Mouse (Mus musculus) right cerebral cortex, postnatal 4 days (tissue): ENCODE results near the gene Spg20.

Experiments
- DNase-seq: peaks from one replicate; pipeline ENCODE4 v3.0.0-alpha.2; 2022

The Spg20 gene

DNA sequence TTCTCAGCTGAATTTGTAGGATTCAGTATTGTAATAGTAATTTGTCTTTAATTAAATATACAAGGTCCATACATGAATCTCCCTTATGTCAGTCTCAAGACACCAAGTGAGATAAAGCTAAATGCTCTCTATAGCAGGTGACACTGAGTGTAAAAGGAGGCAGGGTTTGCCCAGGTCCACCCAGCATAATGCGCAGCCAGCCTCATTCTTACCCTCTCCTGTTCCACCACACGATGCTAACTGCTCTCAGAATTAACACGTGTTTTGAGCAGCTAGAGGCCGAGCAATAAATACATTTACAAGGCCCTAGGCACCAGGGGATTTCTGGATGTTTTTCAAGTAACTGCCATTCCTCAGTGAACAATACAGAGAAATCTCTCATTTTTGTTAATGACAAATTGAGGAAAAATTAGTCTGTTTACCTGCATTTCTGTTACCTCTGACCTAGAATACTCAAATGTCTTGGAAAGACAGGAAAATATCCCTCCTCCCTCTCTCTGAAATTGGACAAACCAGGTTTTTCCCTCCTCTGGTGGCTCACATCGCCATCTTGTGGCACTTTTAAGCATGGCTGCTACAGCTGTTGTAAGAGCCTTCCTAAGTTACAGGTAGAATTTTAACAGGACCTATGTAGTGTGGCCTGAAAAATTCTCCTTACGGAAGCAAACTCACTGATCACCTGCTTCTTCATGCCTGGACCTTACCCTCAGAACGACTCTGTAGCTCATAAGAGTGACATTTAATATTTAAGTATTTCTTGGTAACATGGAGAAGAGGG is 39.9 kb downstream of the Spg20 start:
- DNase-seq = peak; percentile 73

DNA sequence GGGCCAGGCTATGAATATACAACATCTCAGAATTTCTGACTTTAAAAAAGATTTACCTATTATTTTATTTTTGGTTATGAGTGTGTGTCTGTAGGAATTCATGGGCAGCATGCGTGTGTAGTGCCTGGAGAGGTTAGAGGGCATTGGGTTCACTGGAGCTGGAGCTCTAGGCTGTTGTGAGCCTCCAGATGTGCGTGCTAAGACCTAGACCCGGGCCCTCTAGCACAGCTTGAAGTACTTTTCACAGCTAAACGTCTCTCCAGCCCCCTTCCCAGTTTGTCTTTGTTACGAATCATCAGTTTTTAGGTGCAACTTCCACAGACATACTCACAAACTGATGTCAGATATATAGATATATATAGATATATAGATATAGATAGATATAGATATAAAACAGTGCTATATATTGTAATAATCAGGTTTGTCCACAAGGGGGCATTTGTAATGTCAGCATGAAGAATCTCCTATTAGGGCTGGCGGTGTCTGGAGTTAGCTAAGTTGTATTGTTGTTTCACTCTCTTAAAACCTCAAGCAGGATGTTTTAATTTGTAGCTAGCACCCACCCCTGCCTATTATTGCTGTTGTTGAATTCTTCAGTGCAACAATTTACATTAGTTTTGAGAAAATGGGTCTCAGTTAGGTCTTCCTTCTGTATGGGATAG is 40.9 kb downstream of the Spg20 start:
- no peak for DNase-seq

DNA sequence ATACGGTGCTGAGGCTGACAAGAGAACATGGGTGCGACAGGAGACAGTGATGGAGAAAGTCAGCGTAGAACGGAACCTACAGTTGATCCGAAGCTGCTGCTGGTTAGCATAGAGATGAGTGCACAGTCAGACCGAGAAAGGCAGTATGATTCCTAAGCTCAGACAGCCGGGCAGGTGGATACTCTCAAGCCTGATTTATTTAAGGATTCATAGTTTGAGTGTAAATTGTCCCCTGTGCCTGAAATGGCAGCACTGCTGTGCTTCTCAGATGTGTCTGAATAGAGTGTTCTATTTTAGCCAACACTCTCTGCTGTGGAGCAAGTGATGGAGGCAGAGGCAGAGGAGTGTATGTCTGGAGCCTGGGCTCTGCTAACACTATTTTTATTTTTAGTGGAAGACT is 42.3 kb downstream of the Spg20 start:
- no peak for DNase-seq

DNA sequence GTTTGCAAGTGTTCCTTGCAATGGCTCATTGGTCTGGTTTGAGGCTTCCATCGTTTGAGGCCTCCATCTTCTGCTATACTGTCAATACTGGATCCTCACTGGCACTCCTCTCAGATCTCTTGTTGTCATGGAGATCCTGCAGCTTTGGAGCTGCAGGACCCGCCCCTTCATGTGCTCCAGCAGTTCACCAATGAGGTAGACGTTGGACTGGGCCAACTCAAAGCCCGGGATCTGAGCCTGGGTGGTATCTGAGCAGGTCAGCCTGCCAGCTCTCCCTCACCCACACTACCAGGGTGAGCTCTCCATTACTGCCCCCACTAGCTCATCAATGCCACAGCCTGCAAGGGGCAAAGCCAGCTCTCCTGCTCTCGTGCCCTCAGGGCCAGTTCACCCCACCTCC is 45.5 kb downstream of the Spg20 start:
- DNase-seq = no peak

DNA sequence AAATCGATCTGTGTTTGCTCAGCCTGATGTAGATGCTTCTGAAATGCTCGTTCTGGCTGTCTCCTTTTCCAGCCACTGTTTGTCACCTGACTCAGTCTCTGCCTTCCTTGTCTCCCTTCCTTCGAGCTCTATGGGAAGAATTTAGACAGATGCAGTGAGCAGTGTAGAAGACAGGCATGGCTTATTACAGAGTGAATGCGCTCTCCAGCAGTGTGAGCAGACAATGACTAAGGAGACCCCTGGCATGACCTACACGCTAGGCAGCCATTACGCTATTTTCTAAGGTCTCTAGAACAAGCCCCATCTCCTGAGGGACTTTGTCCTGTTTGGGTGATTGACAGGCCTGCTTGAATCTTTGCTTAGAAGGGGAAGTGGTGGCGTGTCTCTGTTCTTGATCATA is 49.2 kb downstream of the Spg20 start:
- no peak for DNase-seq

DNA sequence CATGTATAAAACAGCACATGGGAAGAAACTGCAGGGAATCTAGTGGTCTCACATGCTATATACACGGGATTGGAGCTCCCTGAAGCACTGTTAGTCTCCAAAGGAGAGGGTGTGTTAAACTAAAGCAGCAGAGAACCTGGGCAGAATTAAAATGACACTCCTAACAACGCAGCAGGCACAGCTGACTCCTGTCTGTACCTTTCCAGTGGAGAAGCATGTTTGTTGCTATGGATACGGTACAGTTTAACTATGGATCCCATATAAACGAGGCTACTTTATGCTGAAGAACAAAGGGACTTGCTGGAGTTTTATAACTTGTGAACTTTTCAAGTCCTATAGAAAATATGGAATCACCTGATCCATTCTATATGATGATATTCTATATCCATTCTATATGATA is 51.6 kb downstream of the Spg20 start:
- DNase-seq = no peak

DNA sequence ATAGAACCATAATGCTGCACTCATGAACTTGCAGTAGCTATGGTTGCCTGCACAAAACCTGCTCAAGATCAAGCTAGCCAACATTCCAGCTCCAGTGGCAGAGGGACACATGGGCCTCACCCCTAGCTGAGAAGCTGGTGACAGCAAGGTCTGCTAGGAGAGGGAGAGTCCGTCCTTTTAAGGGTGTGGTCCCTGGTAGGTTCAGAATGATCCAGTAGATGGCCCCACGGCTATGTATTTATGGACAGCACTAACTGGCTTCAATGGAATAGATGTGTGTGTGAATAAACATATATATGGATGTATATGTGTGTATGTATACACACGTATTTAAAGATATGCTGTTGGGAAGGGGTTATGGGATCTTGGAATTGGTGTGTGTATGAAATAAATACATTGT is 60.6 kb downstream of the Spg20 start:
- DNase-seq = no peak

DNA sequence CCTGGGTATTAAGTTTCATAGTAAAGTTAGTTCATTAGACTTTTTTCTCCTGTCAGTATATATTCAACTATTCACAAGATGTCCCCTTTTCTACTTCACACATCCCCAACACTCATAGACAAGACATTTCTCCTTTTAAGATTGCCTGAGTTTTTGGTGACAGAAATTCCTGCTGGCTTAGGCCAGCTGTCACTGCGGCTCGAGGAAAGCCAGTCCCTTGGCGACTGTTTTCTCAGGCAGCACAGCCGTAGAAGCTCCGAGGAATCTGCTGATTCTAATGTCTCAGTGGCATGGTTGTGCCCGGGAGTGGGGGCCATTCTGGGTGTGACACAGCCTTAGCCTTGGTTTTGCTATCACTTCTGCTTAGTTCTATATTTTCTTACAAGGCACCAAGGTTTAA is 65.4 kb downstream of the Spg20 start:
- DNase-seq = no peak

DNA sequence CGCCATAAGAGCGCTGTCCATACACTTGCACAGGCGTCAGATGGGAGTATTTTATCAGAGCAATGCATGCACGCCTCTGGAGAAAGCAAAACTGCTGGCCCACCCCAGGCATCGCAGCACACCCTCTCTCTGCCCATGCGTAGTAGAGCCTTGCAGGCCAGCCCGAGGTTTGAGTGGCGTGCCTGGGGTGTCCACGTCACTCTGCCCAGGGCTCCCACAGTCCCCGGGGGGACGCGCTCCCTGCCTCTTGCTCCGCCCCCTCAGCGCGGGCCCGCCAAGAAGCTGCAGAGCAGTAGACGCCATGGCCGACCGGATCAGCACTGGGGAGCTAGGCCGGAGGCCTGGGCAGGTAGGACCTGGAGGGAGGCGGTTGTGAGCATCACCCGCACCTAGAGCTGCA is 69.9 kb downstream of the Spg20 start, which contains the start of gene Sohlh2:
TSS of gene Sohlh2 (plus strand) at position 263 of the 400 bp plus-strand sequence.
- DNase-seq = no peak
